Mouse (Mus musculus) right cerebral cortex, adult 2 months (tissue): ENCODE measurements around the gene Golgb1.

Experiments used
- DNase-seq, 2 experiments: peaks; one replicate each; pipeline ENCODE4 v3.0.0; 2021 to 2022; ENCODE audit warnings: low spot score in 2 of 2

Golgb1 gene

DNA sequence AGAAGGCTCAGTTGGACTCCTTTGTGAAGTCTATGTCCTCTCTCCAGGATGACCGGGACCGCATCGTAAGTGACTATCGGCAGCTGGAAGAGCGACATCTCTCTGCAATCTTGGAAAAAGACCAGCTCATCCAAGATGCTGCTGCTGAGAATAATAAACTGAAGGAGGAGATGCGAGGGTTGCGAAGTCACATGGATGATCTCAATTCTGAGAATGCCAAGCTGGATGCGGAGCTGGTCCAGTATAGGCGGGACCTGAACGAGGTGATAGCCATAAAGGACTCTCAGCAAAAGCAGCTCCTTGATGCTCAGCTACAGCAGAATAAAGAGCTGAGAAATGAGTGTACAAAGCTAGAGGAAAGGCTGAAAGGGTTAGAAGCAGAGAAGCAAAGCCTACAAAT is 43.6 kb downstream of the Golgb1 start:
- peak in 1 of 2 experiments; percentile 13 for DNase-seq

DNA sequence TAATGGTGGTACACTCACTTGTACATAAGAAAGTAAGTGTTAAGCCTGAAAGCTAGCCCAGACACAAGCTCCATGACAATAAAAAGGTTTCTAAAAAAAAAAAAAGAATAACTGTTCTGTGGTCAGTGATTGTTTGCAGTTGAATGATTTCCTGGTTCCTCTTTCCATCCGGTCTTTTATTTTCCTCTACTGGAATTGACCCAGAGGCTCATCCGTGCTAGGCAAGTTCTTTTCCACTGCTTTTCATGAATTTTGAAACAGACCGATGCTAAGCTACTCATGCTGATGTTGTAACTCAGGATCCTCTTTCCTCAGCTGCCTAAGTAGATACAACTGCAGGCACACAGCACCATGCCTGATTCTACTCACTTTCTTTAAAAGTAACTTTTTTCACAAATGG is 45.5 kb downstream of the Golgb1 start:
- no peak for DNase-seq

DNA sequence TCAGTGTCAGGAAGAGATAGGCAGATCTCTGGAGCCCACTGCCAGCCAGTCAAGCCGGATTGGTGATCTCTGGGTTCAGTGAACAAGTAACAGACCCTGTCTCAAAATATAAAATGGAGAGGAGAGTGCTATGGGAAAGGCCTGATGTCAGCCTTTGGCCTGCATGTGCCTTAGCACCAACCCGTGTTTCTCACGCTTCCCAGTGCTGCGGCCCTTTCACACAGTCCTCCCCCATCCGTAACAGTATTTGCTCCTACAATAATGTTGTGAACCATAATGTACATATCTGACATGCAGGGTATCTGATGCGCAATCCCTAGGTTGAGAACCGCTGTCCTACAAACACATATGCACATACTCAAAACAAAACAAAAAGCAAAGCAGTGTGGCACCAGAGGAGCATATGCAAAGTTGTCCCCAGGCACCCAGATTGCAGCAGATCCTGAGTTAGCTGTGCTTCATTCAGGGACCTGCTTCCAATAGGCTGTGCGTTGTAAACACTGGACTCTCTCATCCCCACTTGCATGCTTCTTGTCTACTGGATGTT is 46.2 kb downstream of the Golgb1 start:
- no peak for DNase-seq

DNA sequence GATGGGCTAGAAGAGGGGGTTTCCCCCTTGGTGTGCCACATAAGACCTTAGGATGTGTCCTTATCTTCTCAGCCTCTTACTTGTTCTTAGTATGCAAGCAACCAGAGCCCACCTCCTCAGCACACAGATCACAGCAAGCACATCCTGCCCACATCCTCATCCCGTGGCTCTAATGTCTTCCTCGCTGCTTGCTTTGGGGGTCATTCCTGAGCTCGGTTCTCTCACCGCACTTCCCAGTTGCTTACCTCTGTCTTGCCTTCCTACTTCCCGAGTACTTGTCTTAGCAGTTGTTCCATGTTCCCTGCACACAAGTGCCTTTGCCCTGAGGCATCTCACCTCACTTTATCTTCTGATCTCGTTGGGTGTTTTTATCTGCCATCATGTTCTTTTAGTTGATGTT is 47.0 kb downstream of the Golgb1 start:
- no peak for DNase-seq

DNA sequence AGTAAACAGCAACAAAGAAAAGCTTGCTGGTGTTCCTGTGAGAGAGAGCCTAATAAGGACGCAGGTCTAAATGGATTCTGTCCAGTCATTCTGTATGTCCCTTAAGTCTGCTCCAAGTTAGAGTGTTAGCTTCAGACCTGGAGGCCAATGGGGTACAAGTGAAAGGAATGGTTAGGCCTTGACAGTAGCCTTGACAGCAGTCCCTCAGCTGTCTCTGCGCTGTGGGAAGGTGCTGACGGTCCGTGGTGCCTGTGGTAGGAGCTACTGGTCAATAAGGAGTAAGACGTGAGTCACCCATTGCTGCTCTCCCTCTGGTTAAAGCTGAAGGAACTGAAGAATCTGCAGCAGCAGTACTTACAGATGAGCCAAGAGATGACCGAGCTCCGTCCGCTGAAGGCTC is 49.4 kb downstream of the Golgb1 start:
- DNase-seq = no peak

DNA sequence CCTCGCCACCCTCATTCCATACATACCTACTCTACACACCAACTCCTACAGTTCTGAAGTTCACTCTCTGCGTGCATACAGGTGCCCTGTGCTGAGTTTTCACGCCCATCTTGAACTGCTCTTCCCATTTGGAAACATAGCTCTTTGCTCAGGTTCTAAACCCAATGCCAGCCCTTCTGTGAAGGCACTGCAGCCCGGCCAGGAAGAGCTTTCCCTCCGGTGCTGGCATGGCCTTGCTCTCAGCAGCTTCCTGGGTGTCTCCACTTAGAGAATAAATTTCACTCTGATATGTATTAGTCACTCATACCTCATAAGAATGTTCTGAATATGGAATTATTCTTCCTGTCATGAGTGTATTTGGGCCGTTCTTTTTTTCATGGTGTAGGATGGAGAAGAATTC is 50.4 kb downstream of the Golgb1 start:
- DNase-seq = no peak

DNA sequence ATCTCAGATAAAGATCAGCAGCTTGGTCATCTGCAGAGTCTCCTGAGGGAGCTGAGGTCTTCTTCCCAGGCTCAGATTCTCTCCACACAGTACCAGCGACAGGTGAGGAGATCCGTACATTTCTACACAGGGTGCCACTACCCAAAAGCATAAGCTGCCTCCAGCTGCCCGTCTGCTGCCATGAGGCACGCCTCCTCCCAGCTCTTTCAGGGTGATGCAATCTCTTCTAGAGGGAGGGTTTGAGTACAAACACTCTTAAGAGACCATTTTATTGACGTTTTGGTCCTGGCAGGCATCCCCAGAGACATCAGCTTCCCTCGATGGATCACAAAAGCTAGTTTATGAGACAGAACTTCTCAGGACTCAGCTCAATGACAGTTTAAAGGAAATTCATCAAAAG is 50.9 kb downstream of the Golgb1 start:
- DNase-seq = peak in 1 of 2 experiments; percentile 40

DNA sequence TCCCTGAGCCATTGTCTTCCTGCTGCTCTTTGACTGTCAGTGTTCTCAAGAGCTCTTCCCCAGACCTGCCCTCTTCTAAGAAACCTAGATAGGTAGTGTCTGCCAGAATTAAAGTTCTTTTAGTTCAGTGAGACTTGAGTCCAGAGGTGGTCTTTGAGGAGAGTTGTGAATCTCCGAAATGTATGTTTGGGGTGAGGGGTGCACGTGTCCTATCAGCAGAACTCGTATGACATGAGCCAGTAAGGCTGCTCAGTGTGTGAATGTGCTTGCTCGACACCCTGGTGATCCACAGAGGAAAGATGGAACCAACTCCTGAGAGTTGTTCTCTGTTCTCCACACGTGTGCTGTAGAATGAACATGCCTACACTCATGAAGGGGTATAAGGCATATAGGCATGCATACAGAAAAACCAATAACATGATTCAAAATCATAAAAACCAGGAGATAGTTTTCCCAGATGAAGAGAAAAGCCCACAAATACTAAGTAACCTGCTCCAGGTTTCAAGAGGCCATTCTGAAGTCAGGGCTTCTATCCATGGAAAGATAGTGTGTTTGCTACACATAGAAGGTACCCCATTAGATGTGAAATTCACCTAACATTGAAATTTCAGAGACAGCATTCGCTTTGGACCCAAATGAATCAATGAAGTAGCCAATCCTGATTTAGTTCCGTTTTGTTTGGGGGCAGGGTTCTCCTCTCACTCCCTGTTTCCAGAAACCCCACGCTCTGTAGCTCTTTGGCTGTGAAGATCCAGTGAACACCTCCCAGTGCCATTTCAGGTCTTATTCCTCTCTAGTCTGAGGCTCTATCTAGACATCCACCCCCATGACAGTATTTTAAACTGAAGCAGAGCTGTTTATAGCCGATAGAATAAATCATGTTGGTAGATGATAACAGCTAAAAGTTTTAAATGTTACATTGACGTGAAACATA is 51.8 kb downstream of the Golgb1 start:
- DNase-seq = no peak

DNA sequence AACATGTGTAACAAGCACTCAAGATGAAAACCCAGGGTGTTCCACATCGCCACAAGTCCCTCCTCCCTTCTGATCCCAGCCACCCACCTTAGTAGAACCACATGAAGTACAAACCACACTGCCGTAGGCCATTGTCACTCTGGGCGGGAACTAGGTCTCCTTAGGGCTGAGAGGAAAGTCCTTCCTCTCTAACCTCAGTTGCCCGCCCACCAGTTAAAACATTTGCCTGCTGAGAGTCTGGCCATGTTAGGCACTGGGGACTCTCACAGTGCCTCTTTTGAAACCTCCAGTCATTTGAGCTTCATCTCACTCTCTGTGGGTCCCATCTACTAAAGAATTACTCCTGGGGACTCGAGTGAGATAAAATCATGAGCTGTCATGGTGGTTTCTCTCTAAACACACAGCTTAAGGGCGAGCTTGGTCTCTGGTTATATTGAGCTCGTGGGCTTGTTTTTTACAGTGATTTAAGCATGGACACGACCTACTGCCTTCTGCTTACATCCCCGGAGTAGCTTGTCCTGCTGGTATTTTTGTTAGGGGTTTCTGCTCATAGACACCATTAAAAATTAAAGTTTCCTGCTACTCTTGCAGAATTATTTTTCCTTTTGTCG is 52.7 kb downstream of the Golgb1 start:
- no peak for DNase-seq

DNA sequence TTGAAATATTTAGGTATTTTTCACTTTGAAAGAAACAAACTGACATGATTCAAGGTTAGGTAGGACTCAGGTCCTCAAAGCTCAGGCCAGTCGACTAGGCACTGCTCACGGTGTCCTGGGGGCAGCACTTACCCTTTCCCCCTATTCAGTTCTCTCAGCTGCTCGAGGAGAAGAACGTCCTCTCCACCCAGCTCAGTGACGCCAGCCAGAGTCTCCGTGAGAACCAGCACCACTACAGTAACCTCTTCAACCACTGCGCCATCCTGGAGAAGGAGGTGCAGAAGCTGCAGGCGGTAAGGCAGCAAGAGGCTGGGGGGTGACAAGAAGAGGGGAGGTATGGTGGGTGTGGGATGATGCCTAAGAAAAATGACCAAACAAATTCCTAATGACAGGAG is 53.2 kb downstream of the Golgb1 start:
- DNase-seq = no peak

DNA sequence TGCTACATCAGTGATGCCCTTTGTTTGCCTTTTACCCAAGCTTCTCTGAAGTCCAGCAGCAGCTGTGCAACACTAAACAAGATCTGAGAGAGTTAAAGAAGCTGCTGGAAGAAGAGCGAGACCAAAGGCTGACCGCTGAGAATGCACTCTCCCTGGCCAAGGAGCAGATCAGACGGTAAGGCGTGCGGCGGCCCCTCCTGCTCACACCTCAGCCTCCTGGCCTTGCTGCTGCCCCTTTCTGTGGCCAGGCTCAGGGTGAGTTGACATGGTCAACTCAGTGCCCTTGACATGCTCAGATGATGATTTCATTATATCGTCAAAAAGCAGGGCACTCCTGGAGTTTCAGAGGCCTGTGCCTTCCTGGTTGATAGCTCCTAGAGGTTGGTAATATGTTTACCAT is 54.3 kb downstream of the Golgb1 start:
- no peak for DNase-seq

DNA sequence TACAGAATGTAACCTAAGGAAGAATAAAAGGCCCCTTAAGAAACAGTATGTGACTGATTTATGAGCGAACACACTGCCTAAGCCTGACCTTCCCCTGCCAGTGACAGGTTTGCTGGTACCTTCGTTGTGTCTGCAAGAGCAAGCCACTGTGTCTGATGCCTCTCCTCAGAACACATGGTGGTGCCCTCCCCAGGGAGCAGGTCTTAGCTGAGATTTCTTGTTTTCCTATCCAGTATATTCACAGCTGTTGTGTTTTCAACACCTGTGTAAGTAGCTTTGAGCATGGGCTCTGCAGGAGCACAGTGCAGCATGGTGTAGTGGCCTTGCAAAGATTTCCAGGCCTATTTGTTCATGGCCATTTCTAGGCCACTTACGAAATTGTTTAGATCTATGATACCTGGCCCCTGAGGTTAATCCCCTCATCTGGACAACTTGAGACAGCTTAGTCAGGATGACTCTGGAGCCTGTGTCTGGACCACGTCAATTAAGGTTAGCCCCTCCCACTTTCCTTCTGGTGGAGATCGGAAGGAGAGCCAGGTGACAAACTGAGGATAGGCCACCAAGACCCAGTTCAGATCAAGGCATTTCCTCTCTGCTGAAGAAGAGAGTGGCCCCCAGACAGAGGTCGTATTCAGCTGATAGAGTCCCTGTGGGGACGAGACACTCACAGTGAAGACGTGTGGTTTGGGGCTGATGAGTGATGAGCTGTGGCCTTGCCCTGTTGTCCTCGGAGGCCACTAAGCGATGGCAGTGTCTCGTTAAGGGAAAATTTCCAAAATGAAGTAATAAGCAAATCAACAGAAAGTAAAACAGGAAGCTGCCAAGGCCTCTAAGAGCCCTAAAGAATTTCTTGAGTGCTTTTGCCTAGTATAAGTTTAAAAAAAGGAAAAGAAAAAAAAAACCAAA is 55.5 kb downstream of the Golgb1 start:
- DNase-seq = no peak

DNA sequence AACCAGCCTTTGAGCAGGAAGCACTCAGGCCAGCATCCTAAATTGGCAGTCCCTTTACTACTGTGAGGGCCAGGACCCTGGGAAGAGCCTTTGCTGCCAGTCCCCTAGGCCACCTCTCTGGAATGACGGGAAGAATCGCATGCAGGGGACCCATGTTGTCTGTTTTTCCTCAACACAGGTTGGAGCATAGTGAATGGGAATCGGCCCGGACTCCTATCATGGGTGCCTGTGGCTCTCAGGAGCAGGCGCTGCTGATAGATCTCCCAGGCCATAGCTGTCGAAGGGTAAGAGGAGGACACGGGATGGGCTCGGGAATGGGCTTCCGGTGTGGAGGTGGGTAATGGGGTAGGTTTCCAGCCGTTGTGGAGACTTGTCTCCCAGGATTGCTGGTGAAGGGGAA is 56.4 kb downstream of the Golgb1 start:
- no peak for DNase-seq

DNA sequence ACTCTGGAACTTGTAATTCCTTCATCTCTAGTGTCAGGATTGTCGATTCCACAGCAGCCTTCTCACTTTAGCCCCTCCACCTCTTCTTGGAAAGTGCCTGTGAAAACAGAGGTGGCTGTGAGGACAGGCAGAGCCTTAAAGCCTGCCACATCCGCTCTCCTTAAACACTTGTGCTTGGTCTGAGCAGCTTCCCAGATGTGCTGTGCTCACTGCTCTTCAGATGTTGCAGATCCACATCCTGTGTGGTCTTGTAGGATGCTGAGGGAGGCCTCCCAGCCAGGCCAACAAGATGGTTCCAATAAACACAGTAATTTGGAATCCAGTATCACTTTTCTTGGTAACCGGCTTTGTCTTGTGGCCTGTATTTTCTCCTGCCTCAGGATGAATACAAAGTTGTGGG is 57.0 kb downstream of the Golgb1 start:
- no peak for DNase-seq

DNA sequence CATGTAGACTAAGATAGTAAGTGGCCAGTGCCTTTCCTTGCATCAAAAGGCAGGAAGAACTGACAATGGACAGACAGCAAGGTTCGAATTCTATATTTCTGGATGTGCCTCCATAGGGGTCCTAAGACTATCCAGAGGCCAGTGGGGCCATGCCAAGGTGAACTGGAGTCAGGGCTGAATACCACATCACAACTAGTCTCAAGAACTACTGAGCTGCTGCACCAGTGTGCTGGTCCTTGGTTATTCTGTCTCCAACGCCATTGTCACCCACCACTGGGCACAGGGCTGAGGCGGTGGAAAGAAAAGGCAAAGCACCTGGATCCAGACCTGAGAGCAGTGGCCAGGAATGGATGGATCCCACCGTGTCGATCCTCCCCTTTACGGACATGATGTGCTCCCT is 57.6 kb downstream of the Golgb1 start:
- DNase-seq = no peak

DNA sequence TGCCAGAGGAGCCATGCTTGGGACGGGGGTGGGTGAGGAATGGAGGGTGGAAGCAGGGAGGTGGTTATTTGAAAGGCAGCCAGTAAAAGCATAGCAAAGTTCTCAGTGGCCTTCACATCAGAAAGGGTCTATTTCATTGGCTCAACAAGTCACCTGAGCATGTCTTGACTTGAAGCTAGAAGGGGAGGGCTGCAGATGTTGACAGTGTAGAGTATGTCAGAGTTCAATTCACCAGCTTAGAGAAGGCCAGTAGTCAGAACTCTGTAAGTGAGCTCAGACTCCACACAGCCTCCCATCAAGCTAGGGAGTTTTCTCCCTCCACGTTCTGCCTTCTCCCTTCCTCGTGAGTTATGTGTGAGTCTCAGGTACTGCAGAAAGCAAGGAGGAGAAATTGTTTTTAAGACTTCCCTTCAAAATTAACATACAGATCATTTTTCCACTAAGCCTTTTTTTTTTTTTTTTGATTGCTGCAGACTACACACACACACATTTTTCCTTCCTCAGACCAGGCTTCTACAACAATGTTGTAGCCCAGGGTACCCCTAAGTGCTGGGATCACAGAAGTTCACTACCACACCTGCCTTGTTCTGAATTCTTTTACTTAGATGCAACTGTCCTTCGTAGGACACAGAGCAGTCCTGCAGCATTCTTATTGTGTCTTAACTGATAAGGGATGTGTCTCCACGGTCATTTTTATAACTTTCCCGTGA is 59.3 kb downstream of the Golgb1 start:
- DNase-seq = no peak

DNA sequence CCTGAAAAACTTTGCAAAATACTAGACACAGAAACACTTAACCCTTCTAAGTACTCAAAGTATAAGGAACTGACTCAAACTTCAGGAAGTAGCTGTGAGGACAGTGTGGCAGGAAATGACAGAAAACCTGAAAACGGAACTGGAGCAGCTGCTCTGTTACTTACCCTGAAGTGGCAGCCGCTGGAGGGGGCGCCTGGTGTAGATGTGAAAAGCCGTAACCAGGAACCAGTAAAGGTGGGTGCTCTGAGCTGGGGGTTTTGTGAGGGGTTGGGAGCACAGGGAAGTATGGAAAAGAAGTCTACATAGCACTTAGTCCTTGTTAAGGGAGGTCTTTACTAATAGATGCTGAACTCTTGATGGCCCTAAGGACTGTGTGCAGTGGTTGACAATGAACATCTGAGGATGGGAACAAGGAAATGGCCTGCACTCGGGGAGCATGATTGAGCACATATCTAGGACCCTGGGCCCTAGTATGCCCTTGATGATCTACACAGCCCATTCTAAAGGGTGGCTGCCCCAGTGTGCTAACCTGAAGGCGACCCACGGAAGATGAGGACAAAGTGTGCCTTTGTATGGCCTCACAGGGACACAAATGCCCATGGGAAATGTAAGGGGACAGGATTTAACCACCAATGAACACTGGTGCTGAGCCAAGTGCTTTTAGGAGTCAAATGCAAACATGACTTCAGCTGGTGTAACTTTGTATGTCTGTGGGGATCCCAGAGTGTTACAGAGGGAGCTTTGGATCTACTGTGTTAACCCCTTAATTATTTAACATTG is 60.1 kb downstream of the Golgb1 start, which contains the start of gene Hcls1:
TSS of gene Hcls1 (plus strand) at position 143 of the 780 bp plus-strand sequence.
- DNase-seq = no peak

DNA sequence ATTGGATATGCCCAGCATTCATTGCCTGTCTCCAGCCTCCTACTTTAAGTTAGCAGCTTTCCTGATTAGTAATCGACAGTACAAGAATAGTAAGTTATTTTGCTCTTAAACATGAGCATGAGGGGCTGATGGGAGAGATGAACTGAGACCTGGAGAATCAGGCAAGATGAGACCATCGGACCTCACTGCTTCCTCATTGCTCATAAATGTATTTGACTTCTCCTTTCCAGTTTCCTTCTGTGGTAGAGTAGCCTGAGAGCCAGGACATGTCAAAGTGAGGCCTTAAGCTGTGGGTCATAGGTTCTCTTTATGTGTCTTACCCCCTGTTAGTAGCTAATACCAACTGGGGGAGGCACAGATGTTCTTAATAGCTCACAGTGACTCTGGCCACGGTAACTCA is 60.9 kb downstream of the Golgb1 start:
- DNase-seq = no peak

DNA sequence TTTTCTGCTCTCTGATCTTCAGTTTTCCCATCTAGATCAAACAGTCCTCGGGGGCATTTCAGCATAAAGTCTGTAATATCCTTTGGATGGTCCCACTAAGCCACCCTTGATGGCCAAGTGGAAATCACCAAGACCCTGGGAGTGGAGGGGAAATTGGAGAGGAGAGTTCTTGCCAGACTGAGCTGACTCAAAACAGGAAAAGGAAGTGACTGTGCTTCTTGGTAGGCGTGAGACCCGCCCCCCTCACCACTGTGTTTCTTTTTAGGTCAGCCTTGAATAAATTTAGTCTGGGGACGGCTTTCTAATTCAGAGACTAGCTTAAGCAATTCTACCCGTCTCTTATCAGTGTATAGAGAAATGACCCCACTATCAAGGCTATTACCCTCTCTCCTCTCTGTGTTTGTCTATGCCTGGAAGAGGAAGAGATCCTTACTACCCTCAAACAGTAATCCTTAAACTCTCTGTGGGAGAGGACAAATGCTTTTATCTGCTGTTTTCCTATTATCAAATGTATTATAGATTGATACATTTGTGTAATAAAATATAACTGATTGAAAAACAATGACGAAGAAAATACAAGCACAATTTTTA is 66.3 kb downstream of the Golgb1 start:
- DNase-seq = no peak

DNA sequence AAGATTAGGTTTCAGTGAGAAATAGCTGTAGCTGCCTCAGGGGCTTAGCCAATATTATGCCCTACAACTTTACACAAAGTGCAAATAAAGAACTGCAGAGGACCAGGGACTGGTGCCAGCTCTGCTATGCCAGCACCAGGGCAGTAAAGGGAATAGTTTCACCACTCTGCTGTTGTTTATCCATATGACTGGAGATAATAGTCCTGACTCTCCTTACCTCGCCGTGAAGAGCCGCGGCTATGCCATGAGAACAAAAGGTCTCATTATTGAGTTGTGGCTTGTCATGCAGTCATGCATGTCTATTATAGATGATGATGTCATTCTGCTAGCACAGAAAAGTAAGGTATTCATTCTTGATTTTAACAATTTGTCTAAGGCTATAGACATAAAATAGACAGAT is 67.0 kb downstream of the Golgb1 start:
- no peak for DNase-seq
